In the genomic region with DNA sequence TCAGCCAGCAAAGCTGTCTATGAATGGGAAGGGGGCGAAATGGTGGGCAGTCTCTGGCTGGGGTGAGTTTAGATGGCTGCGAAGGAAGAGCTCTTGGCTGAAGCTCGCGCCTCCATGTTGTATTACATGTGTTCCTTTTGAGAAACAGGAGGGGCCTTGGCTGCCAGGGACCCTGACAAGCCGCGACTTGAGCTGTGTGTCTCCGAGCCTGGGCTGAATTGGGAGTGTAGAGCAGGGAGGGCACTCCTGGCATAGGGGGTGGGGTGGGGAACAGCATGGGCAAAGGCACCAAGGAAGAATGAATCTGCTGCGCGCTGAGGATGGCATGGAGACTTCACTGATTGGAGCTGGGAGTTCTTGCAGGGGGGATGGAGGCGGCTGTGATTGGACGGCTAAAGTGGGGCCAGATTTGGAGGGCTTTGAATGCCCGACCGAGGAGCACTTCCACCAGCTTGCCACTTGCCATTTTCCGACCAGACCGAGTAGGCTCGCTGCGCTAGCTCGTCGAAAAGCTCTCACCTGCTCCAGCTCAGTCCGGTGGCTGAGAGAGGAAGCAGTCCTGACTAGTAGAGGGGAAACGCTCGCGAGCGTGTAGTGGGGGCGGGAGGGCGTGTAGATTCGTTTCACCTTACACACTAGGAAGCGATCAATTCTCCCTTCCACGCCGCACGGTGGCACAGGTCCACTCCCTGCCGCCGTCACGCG, we compare ENCODE assay signal across 8 mouse cellular contexts. TPM values are rescaled to one million over a fixed set of nuclear protein-coding genes. Genes with fewer than 3 reads are reported as not detected.
DNase-seq lines count a peak whose midpoint lies in the region; ATAC-seq lines count a peak whose summit lies in the region.

No protein-coding gene starts in this region.

- no peaks in the 10 kb centered on the region for H3K9me3 ChIP-seq in forebrain, embryonic 10.5 days
- H3K9me3 ChIP-seq in heart, embryonic 14.5 days (ENCODE audit: control insufficient read depth, low read length): no peaks in the 10 kb centered on the region
- H3K9me3 ChIP-seq in liver, embryonic 12.5 days (replicated peaks): no peaks in the 10 kb centered on the region
- H3K9me3 ChIP-seq in stomach, embryonic 14.5 days (ENCODE audit: control insufficient read depth, low read depth, low read length): no peaks in the 10 kb centered on the region

- H3K36me3 ChIP-seq in forebrain, embryonic 10.5 days (replicated peaks): no peaks in the 10 kb centered on the region
- H3K36me3 ChIP-seq in heart, embryonic 14.5 days (ENCODE audit: control insufficient read depth, insufficient read depth, low read length): no peaks in the 10 kb centered on the region
- no peaks in the 10 kb centered on the region for H3K36me3 ChIP-seq in liver, embryonic 12.5 days
- H3K36me3 ChIP-seq in stomach, embryonic 14.5 days (ENCODE audit: control insufficient read depth, insufficient read depth, low read length): no peaks in the 10 kb centered on the region

- H3K4me1 ChIP-seq in forebrain, embryonic 10.5 days: peaks cover 44% of the 10 kb centered on the region
- peaks cover 6 to 16% of the 10 kb centered on the region in 2 experiments; a peak in 3 of 4 replicates for H3K4me1 ChIP-seq in heart, embryonic 14.5 days (ENCODE audit: control insufficient read depth in 2 of 2, insufficient read depth in 2 of 2, low read length in 2 of 2)
- H3K4me1 ChIP-seq in liver, embryonic 12.5 days: peaks cover 34% of the 10 kb centered on the region
- H3K4me1 ChIP-seq in stomach, embryonic 14.5 days (ENCODE audit: control insufficient read depth, insufficient read depth, low read length): peaks cover 9% of the 10 kb centered on the region

- WGBS in forebrain, embryonic 10.5 days: 2% methylated on average over 35 of the region's 35 CpGs
- WGBS in heart, embryonic 14.5 days: 3% methylated on average over 35 of the region's 35 CpGs
- WGBS in liver, embryonic 12.5 days (ENCODE audit: insufficient replicate concordance): 6% methylated on average over 35 of the region's 35 CpGs
- 1% methylated on average over 35 of the region's 35 CpGs for WGBS in stomach, embryonic 14.5 days

- H3K4me2 ChIP-seq in heart, embryonic 14.5 days (ENCODE audit: low read length): peak overlapping the region; percentile 80
- peak overlapping the region; percentile 96 for H3K4me2 ChIP-seq in liver, embryonic 12.5 days
- peak overlapping the region; percentile 62 for H3K4me2 ChIP-seq in stomach, embryonic 14.5 days (replicated peaks; ENCODE audit: low read depth, low read length)

- H3K4me3 ChIP-seq in forebrain, embryonic 10.5 days: peak overlapping the region; percentile 90
- H3K4me3 ChIP-seq in heart, embryonic 14.5 days (ENCODE audit: control insufficient read depth in 1 of 2, insufficient read depth in 1 of 2, low read depth in 1 of 2, low read length in 2 of 2): peak overlapping the region; percentile 97 to 99
- peak overlapping the region; percentile 96 for H3K4me3 ChIP-seq in liver, embryonic 12.5 days
- H3K4me3 ChIP-seq in stomach, embryonic 14.5 days (ENCODE audit: low read depth, low read length): peak overlapping the region; percentile 95

- H3K27me3 ChIP-seq in forebrain, embryonic 10.5 days (ENCODE audit: poor library complexity, severe bottlenecking): no peaks in the 10 kb centered on the region
- no peaks in the 10 kb centered on the region for H3K27me3 ChIP-seq in heart, embryonic 14.5 days (ENCODE audit: control insufficient read depth, insufficient read depth, low read length)
- H3K27me3 ChIP-seq in liver, embryonic 12.5 days (replicated peaks): no peaks in the 10 kb centered on the region
- no peaks in the 10 kb centered on the region for H3K27me3 ChIP-seq in stomach, embryonic 14.5 days (ENCODE audit: control insufficient read depth, insufficient read depth, low read length)

- H3K27ac ChIP-seq in forebrain, embryonic 10.5 days: peak overlapping the region; percentile 98
- peak overlapping the region; percentile 94 to 100 for H3K27ac ChIP-seq in heart, embryonic 14.5 days (replicated peaks in 1 of 2; ENCODE audit: control insufficient read depth in 1 of 2, insufficient read depth in 1 of 2, low read depth in 2 of 2, low read length in 2 of 2)
- peak overlapping the region; percentile 92 for H3K27ac ChIP-seq in liver, embryonic 12.5 days
- peak overlapping the region; percentile 99 for H3K27ac ChIP-seq in stomach, embryonic 14.5 days (ENCODE audit: low read length)

- peak; percentile 60 for ATAC-seq in heart, embryonic 14.5 days (ENCODE audit: insufficient number of reproducible peaks, insufficient read depth, low FRiP score, low read depth)
- peak; percentile 54 for ATAC-seq in liver, embryonic 12.5 days
- ATAC-seq in stomach, embryonic 14.5 days (ENCODE audit: insufficient number of reproducible peaks, insufficient read depth, low FRiP score, low read depth): peak; percentile 82

- peak overlapping the region; percentile 99 for H3K9ac ChIP-seq in heart, embryonic 14.5 days (ENCODE audit: low read length)
- H3K9ac ChIP-seq in liver, embryonic 12.5 days: peak overlapping the region; percentile 95
- peak overlapping the region; percentile 96 for H3K9ac ChIP-seq in stomach, embryonic 14.5 days (replicated peaks; ENCODE audit: low read depth, low read length)

- peak; percentile 70 to 76 for DNase-seq in CD8-positive naive resting alpha-beta T cell, adult 2 months (ENCODE audit: low read depth in 2 of 2, low spot score in 2 of 2)
- peak; percentile 62 for DNase-seq in c-Kit-positive CD71-negative TER-119-negative erythroid progenitor cells, embryonic 14.5 days (ENCODE audit: low read depth)
- peak; percentile 93 for DNase-seq in forebrain, embryonic 10.5 days (ENCODE audit: extremely low spot score, low spot score)
- DNase-seq in kidney, postnatal 10 days: peak; percentile 83
- peak; percentile 85 for DNase-seq in naive thymus-derived CD4-positive, alpha-beta T cell, adult 2 months (ENCODE audit: low read depth)

RNA-seq across cellular contexts. Expression of a gene that starts 0.6 kb away (rescaled TPM):
- polyA plus RNA-seq in forebrain, embryonic 10.5 days (2016; fragmentation: Nextera tagmentation; extraction: Ambion mirVana): 16.5 and 16.8 TPM in 2 replicates
- 10.7 TPM in 2 replicates for polyA plus RNA-seq in heart, embryonic 14.5 days (2014; fragmentation: Nextera tagmentation; extraction: Ambion mirVana)
- polyA plus RNA-seq in liver, embryonic 12.5 days (2016; fragmentation: Nextera tagmentation; extraction: Ambion mirVana): 5.7 and 7.0 TPM in 2 replicates
- polyA plus RNA-seq in stomach, embryonic 14.5 days (2014; fragmentation: Nextera tagmentation; extraction: Ambion mirVana): 21.1 and 21.7 TPM in 2 replicates

RNA-seq across cellular contexts. Expression of a gene that starts 39.4 kb away (rescaled TPM):
- polyA plus RNA-seq in forebrain, embryonic 10.5 days (2016; fragmentation: Nextera tagmentation; extraction: Ambion mirVana): 75.5 and 89.5 TPM in 2 replicates
- 15.3 and 22.8 TPM in 2 replicates for polyA plus RNA-seq in heart, embryonic 14.5 days (2014; fragmentation: Nextera tagmentation; extraction: Ambion mirVana)
- polyA plus RNA-seq in liver, embryonic 12.5 days (2016; fragmentation: Nextera tagmentation; extraction: Ambion mirVana): 9.1 and 11.4 TPM in 2 replicates
- 30.6 and 36.2 TPM in 2 replicates for polyA plus RNA-seq in stomach, embryonic 14.5 days (2014; fragmentation: Nextera tagmentation; extraction: Ambion mirVana)

Comparison
In these comparisons a context has a peak if more than half of its experiments do, and no peak if none do; other contexts are left out.
1. Peak in every context shown above with its lines: DNase-seq, ATAC-seq, H3K4me3 ChIP-seq and H3K27ac ChIP-seq.